Mouse (Mus musculus): ENCODE measurements around the gene Gm8094. TPM values are rescaled to one million over a fixed set of nuclear protein-coding genes. Genes with fewer than 3 reads are reported as not detected.
"Not testable (repeated sequence)": the region's sequence is repeated elsewhere in the genome, so short reads cannot be mapped to it uniquely, and the experiment has no call there.

Gene Gm8094
- total RNA-seq (2021), result not detected
- long read RNA-seq, result 0 reads

DNA sequence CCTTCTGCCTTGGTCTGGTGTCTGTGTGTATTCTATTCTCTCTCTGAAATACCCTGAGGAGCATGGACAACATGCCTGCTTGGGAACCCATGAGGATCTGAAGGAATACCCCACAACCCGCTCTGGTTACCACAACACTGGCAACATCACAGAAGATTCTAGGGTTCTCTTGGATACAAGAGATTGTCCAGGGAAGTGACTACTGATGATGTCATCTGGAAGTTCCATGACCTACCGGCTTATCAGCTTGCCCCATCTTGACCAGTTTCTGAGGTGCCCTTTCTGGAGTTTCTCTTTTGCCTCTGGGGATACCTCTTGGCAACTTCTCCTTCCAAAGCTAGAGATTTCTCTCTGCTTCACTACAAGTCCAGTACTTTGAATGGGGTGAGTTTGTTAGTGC lies at the start of gene Gm8094:
Gene Gm8094 (minus strand): TSS at position 101 of the 400 bp plus-strand sequence.
- not testable (repeated sequence) for DNase-seq (ENCODE audit: low spot score in 2 of 2)

GRCm38 (mm10) chr14:43119673-43120072 lies 43.2 kb upstream of the Gm8094 start:
- not testable (repeated sequence) for DNase-seq (ENCODE audit: low spot score in 2 of 2)

- not testable (repeated sequence) for DNase-seq (ENCODE audit: low spot score in 2 of 2)
These were observed 23.9 kb upstream of the Gm8094 start, which contains the start of gene Gm8104 for GRCm38 (mm10) chr14:43100301-43100700. Gm8104 (plus strand) TSS chr14:43100601.

- DNase-seq (ENCODE audit: low spot score in 2 of 2), result not testable (repeated sequence)
These were observed 12.9 kb upstream of the Gm8094 start for GRCm38 (mm10) chr14:43089103-43089919.

- DNase-seq (ENCODE audit: low spot score in 2 of 2), result peak in 1 of 2 experiments; percentile 16
These were observed 8.7 kb upstream of the Gm8094 start for GRCm38 (mm10) chr14:43084936-43085730.

- not testable (repeated sequence) for DNase-seq (ENCODE audit: low spot score in 2 of 2)
These were observed 16.3 kb downstream of the Gm8094 start for GRCm38 (mm10) chr14:43060179-43060578.

DNA sequence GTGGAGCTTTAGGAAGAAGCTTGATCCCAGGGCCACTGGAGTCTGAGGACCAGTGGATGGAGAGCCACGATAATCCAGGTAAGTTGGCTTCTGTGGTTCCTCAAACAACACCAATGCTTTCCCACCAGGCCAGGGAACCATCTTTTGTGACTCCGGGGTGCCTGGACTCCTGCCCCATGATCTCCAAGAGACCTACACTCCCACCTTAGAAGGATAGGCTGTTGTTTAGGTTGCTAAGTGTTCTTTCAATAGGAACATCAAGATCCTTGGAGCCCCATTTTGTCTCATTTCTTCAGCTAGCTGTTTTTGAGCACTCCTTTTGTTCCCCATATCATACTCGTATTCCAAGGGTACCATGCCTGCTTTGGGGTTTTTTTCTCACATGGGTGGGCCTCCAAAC lies 18.4 kb downstream of the Gm8094 start:
- DNase-seq (ENCODE audit: low spot score in 2 of 2), result not testable (repeated sequence)

Other genes starting within 250 kb of the Gm8094 start
- gene Gm21977, start 223.2 kb downstream of the Gm8094 start, total RNA-seq (2021), result not detected
- gene Gm8082, start 83.0 kb downstream of the Gm8094 start, total RNA-seq (2021), result not detected
- gene Gm10376, start 61.0 kb downstream of the Gm8094 start, total RNA-seq (2021), result not detected
- gene Gm8104, start 24.0 kb upstream of the Gm8094 start, total RNA-seq (2021), result not detected
- under 1 TPM in 1 of 2 experiments, not detected in 1; 0.23 TPM for gene Gm7233, start 103.2 kb upstream of the Gm8094 start, total RNA-seq (2021)
- gene Gm8122, start 158.7 kb upstream of the Gm8094 start, total RNA-seq (2021), result not detected
- not detected for gene Gm8126, start 182.0 kb upstream of the Gm8094 start, total RNA-seq (2021)
- not detected for gene Gm9732, start 198.4 kb upstream of the Gm8094 start, total RNA-seq (2021)
- not detected for gene Gm8127, start 217.2 kb upstream of the Gm8094 start, total RNA-seq (2021)

Measured in layer of hippocampus, adult 18-20 months (tissue).